Mouse (Mus musculus) testis, adult 2 months (tissue): ENCODE data around the gene Tmem63c.

Source experiments
- CTCF ChIP-seq: fragments of 200-500 bp; IDR thresholded peaks from 2 replicates; pipeline ENCODE4 v1.5.1; 2012; ENCODE audit warnings: low read depth, mild to moderate bottlenecking, inconsistent platforms, low read length, moderate library complexity; ENCODE audit not compliant: control insufficient read depth, insufficient read depth, insufficient replicate concordance
- POLR2A ChIP-seq: fragments of 200-500 bp; IDR thresholded peaks from 2 replicates; pipeline ENCODE4 v1.6.1; 2012; ENCODE audit warnings: low read depth, mild to moderate bottlenecking, inconsistent platforms, low read length, moderate library complexity; ENCODE audit not compliant: control insufficient read depth

DNA sequence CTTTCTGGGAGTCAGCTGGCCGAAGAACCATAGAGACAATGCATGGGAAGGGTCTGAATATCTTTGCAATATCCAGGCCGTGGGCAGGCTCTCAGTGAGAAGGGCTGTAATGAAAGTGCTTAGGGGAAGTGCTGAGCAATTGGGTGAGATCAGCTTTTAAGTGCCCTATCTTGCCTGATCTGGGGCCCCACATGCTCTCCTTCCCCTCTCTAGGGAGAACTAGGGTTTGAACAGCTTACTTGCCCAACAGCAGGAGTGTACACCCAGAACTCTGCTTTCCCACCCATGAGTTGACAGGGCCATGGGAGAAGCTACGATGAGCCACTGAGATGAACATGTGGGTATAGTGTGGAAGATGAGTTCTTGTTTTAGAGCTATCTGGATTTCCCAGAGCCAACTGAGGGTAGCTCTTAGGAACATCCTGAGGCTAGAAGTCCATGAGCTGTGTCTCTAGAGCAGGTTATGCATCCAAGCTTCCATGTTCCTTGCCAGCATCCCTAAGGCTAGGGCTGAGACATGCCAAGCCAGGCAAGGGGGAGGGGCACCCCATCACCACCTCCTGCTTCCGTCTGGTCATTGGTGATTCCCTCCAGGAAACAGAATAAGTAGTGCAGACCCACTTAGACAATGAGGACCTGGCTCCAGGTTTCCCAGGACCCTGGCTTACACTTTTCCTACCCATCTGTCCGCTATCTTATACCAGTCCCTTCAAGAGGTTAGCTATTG, 8.3 kb downstream of the Tmem63c start:
- TF ChIP-seq CTCF (no peak), POLR2A (no peak)
